Mouse (Mus musculus) ovary, adult 18-20 months (tissue): ENCODE measurements around the gene Camsap3.
A peak's percentile ranks its signal among the peaks of the same experiment; 100 is the strongest.
"Not testable (repeated sequence)": the region's sequence is repeated elsewhere in the genome, so short reads cannot be mapped to it uniquely, and the experiment has no call there.

Source experiments
- DNase-seq: peaks from one replicate; pipeline ENCODE4 v3.0.0; 2022; ENCODE audit warnings: low spot score, mixed read lengths

Gene Camsap3

DNA sequence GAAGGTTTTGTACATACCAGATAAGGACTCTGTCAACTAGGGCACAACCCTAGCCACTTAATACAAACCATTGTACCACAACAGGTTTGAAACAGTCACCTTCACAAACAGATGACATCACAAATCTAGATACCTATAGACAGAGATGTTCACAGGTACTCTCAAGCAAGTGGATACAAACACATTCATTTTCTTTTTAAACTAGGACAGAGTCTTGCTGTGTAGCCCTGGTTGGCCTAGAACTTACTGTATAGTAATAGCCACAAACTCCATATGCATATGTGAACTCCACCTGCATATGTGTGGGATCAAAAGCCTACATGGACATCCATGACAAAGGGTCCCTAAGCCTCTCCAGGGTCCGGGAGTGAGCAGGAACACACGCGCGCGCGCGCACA is at the start of gene Camsap3:
Gene Camsap3 (plus strand): TSS at position 301 of the 398 bp plus-strand sequence.
- no peak for DNase-seq

DNA sequence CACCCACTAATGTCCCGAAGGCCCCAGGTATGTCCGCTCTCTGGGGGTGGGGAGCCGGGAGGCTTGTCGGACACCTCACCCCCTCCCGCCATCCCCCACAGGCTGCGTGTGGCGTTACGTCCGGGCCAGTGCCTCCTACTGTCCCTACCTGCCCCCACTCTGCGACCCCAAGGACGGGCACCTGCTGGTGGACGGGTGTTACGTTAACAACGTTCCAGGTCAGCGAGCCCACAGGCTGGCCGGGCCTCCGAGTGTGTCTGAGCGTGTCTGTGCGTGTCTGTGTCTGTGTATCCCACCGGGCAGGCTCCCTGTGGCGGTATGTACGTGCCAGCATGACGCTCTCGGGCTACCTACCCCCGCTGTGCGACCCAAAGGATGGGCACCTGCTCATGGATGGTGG is 49.4 kb upstream of the Camsap3 start:
- DNase-seq, result no peak

GRCm38 (mm10) chr8:3539146-3539545 is 47.9 kb upstream of the Camsap3 start:
- DNase-seq, result no peak

DNA sequence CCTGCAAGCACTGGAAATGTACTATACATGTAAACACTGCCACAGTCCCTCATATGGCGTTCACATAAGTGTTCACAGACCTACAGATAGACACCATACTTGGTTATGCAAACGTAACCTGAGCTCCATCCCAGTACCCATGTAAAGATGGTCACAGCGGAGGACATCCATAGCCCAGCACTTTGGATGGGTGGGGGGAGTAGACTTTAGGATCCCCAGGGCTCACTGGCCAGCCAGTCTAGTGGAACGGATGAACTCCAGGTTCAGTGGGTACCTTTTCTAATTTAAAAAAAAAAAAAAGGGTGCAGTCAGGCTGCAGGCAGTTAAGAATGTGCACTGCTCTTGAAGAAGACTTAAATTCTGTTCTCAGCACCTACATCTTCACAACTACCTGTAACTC is 47.0 kb upstream of the Camsap3 start:
- no peak for DNase-seq

GRCm38 (mm10) chr8:3546511-3546910 is 40.6 kb upstream of the Camsap3 start:
- DNase-seq, result no peak

DNA sequence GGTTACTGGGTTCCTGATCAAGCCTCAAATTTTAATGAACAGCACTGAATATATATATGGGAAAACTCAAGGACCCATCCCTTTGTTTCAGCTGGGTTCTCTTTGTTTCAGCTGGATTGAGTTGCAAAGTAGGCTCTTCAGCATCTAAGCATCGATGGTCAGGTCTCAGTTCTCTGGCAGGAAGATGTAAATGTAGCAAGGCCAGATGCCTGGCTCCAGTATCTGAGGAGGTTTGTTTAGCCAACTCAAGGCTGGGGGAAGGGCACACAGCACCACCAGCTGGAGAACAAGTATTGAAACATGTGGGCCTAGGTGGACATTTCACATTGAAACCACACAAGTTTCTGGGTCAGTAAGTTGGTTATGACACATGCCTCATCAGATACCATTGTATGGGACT is 34.9 kb upstream of the Camsap3 start:
- DNase-seq, result no peak

GRCm38 (mm10) chr8:3556114-3556513 is 31.0 kb upstream of the Camsap3 start:
- DNase-seq, result no peak

GRCm38 (mm10) chr8:3567641-3568371 is 19.3 kb upstream of the Camsap3 start, which contains the start of gene C330021F23Rik:
Gene C330021F23Rik, plus strand, starts transcription at chr8:3567990.
- DNase-seq, result no peak

DNA sequence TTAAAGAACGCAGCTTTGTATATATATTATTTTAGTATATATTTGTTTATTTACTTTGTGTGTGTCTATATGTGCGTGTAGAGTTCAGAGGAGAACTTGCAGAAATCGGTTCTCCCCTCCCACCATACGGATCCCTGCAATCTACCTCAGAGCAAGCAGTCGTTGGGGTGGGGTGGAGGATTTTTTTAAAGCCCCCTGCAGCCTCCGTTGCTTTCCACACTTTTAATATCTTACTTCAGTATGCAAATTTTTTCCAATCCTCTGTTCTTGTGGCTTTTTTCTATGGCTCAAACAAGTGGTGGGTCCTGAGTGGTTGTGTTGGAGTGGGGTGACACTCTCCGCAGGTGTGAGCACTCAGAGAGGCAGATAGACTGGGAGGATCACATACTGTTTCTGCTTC is 18.7 kb upstream of the Camsap3 start:
- no peak for DNase-seq

DNA sequence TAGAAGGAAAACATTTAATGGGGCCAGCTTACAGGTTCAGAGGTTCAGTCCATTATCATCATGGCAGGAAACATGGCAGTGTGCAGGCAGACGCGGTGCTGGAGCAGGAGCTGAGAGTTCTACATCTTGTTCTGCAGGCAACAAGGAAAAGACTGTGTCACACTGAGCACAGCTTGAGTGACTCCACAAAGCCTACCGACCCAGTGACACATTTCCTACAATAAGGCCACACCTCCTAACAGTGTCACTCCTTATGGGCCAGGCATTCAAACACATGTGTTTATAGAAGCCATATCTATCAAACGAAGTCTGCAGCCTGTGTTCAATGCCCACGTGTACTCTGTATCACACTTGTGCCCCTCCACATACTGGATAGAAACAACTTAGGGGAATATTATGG is 17.3 kb upstream of the Camsap3 start:
- DNase-seq, result no peak

- no peak for DNase-seq
Observed at GRCm38 (mm10) chr8:3574546-3574945, 12.5 kb upstream of the Camsap3 start.

DNA sequence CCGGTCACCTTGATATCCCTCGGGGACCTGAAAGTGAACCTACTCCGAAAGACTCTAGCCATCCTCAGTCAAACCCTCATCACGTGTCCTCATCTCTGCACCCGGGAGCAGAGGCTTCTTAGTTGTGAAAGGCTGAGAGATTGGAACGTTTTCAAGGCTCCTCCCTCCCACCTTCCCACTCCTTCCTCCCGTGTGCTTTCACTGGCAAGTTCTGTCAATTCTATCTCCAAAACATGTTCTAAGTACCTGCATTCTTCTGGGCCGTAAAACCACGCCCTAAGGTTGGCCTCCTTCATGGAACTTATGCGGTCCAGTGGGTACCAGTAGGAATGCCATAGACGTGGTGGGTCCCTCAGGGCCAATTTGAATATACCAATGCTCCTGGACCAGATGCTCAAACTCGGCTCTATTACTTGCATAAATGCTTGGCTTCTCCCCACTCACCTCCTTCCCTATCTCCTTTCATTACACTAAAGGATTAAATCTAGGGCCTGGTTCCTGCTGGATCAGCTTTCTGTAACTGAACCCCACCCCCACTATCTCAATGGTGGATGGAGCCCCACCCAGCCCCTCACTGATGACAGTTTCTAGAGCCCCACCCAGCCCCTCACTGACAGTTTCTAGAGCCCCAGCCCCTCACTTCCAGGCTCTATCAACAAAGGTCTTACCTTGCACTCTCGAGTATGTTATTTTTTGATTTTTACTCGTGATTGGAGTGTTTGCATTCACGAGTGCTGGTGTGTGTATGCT is 10.7 kb upstream of the Camsap3 start:
- no peak for DNase-seq

- DNase-seq, result no peak
Observed at GRCm38 (mm10) chr8:3579390-3580364, 7.4 kb upstream of the Camsap3 start.

- not testable (repeated sequence) for DNase-seq
Observed at GRCm38 (mm10) chr8:3581961-3582360, 5.1 kb upstream of the Camsap3 start.

DNA sequence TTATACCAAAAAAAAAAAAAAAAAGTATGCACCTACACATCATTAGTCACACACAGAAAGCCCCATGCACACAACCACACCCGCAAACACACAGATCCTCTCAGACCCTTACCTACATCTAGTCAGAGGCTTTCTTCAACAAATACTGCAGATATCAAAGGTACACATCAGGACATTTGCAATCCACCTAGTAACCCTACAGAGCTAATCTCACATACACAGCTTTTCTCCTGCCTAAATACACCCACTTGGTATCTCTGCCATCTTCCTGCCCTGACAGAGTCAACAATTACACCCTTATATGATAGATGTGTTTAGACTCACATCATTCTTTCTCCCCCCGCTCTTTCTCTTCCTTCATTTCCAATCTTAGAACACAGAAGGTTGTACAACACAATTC is 641 bp upstream of the Camsap3 start:
- DNase-seq, result no peak

DNA sequence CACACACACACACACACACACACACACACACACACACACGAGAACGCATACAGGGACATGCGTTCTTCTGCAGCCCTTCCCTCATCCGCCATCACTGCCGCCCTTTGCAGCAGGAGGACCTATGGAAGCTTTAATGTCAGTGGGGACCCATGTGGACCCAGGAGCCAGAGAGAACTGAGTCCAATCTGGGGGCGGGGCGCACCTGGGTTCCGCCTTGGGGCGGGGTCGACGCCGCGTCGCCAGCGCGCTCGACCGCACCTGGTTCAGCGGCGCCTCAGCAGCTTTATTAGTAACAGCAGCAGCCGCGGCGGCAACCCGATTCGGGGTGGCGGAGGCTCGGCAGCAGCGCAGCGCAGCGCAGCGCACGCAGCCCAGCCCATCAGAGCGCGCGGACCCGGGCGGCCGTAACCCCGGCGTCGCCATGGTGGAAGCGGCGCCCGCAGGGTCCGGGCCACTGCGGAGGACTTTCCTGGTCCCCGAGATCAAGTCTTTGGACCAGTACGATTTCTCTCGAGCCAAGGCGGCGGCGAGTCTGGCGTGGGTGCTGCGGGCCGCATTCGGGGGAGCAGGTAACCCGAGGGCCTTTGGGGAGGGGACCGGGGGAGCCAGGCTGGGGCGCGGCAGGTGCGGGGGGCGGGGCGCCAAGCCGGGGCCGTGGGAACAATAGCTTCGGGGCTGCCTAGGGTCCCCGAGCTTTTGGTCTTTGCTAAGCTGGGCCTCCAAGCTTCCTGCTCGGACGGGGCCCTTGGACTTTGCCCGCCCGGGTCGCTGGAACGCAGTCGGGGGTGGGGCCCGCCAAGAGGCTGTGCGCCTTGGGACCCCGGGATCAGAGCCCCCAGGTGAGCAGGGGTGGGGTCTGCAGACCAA is 531 bp downstream of the Camsap3 start:
- no peak for DNase-seq

GRCm38 (mm10) chr8:3588258-3588633 is 1.2 kb downstream of the Camsap3 start:
- DNase-seq, result no peak

DNA sequence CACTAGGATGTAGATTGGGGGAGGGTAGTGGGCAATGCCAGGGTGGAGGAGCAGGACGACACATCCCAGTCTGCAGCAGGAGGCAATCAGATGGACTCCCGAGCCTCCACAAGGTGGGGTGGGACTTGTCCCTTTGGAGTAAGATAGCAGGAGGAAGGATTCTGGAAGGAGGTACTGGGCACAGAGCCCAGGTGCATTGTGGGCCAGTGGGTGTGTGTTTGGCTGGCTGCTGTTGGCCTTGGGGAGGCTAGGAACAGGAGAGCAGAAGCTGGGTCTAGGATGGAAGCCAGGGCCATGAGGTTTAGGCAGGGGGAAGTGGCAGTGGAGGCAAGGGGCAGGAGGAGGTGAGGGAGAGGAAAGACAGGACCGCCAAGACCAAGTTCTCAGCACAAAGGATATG is 6.4 kb downstream of the Camsap3 start:
- DNase-seq, result peak; percentile 54

DNA sequence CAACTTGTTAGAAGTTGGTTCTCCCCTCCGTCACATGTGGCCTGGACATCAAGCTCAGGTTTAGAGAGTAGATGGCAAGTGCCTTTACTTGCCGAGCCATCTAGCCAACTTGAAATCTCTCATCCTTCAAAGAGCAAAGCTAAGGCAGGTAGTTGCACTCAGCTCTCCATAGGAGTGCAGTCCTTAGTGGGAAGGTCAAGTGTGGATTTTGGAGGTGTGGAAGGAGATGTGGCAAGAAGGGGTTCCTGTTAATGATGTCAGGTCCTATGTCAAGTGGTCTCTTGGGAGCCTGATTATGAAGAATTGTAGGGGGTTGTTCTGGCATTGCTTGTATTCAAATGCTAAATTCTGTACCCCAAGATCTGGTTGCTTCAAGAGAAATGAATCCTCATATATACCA is 7.4 kb downstream of the Camsap3 start:
- DNase-seq, result no peak

DNA sequence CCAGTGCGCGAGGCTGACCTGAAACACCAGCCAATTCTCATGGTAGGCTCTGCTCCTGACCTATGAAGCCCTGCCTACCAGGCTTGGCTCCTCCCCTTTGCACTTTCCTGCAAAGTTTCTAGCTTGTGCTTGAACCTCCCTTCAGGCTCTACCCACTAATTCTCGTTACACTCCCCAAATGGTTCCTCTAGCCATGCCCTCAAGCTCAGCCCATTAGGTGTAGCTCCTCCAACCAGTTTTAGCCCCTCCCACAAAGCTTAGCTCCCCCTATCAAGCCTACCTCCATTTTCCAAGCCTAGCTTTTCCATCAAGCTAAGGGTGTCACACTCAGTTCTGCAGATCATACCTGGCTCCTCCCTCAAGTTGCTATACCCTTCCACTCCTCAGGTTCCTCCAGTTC is 11.0 kb downstream of the Camsap3 start:
- DNase-seq, result no peak

- DNase-seq, result no peak
Observed at GRCm38 (mm10) chr8:3599219-3599618, 12.1 kb downstream of the Camsap3 start.
